ENCODE assay signal across 10 mouse cellular contexts in the genomic region with DNA sequence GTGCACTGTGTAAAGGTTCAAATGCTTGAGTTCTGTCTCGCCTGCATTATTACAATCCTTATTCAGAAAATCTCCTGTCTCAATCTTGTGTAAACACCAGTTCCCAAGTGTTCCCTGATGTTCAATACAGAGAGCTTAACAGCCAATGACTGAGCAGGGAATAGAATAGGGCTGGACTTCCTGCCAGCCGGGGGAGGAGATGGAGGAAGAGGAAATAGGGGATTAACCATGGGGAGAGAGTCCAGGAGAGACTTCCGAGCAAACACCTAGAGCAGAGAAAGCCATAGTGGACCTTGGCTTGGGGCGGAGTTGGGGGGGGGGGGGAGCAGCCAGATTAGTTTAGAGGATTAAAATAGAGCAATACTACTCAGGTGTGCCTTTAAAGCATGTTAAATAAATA. TPM values are rescaled to one million over a fixed set of nuclear protein-coding genes. Genes with fewer than 3 reads are reported as not detected.
DNase-seq lines count a peak whose midpoint lies in the region; ATAC-seq lines count a peak whose summit lies in the region.
"Had no signal": no experiment of that assay in that cellular context is flagged by ENCODE, and none has a peak within 500 bp of the region (broad histone marks: within the 10 kb centered on the region; RNA-seq: fewer than 3 reads in every experiment).

No protein-coding gene starts in this region.

- no peaks in the 10 kb centered on the region for H3K27me3 ChIP-seq in limb, embryonic 11.5 days (ENCODE audit: control insufficient read depth, insufficient read depth, low read length)
- 0 out of 2 replicates have a peak, but pooled peaks cover 4% of the 10 kb centered on the region for H3K27me3 ChIP-seq in limb, embryonic 10.5 days (ENCODE audit: low read depth, poor library complexity, severe bottlenecking)
- H3K27me3 ChIP-seq in intestine, embryonic 15.5 days (replicated peaks) = no peaks in the 10 kb centered on the region
- H3K27me3 ChIP-seq in midbrain, embryonic 15.5 days (replicated peaks) = no peaks in the 10 kb centered on the region

- peaks cover 27% of the 10 kb centered on the region for H3K4me1 ChIP-seq in limb, embryonic 11.5 days (ENCODE audit: control insufficient read depth, insufficient read depth, low read length)
- peaks cover 56% of the 10 kb centered on the region for H3K4me1 ChIP-seq in limb, embryonic 10.5 days
- peaks cover 10% of the 10 kb centered on the region; the same call in 1 of the 2 replicates for H3K4me1 ChIP-seq in intestine, embryonic 15.5 days (replicated peaks)
- H3K4me1 ChIP-seq in midbrain, embryonic 15.5 days = peaks cover 4% of the 10 kb centered on the region; the same call in 1 of the 2 replicates

- H3K36me3 ChIP-seq in limb, embryonic 11.5 days (ENCODE audit: control insufficient read depth, insufficient read depth, low read length) = 0 out of 2 replicates have a peak, but pooled peaks cover 5% of the 10 kb centered on the region
- peaks cover 10% of the 10 kb centered on the region for H3K36me3 ChIP-seq in limb, embryonic 10.5 days
- H3K36me3 ChIP-seq in intestine, embryonic 15.5 days = no peaks in the 10 kb centered on the region
- H3K36me3 ChIP-seq in midbrain, embryonic 15.5 days (replicated peaks) = no peaks in the 10 kb centered on the region

- no peak for DNase-seq in limb, embryonic 11.5 days (ENCODE audit: low spot score)
- no peak for DNase-seq in limb, embryonic 10.5 days (ENCODE audit: low spot score)
- peak; percentile 49 for DNase-seq in ZHBTc4 (ENCODE audit: low read depth, low spot score)
- no peak for DNase-seq in cerebellum, adult 18-20 months
- DNase-seq in cerebellum, adult 11-12 months = no peak
- DNase-seq: adrenal gland, adult 8-10 months; thymus, adult 2 months had no signal

- H3K27ac ChIP-seq in limb, embryonic 11.5 days (replicated peaks; ENCODE audit: low read depth, low read length) = 0 out of 2 replicates have a peak overlapping the region, but pooled peaks have one; percentile 14
- H3K27ac ChIP-seq in limb, embryonic 10.5 days = no peak overlapping the region
- H3K27ac ChIP-seq in intestine, embryonic 15.5 days = no peak overlapping the region
- no peak overlapping the region for H3K27ac ChIP-seq in midbrain, embryonic 15.5 days
- H3K27ac ChIP-seq: hindbrain, postnatal 0 days had no signal

- no peak for ATAC-seq in limb, embryonic 11.5 days (ENCODE audit: insufficient number of reproducible peaks, low FRiP score, low TSS enrichment, low read depth)
- peak; percentile 96 for ATAC-seq in intestine, embryonic 15.5 days
- ATAC-seq in midbrain, embryonic 15.5 days (replicated peaks) = peak; percentile 56; the same call in 1 of the 2 replicates
- ATAC-seq: hindbrain, postnatal 0 days had no signal

- H3K9ac ChIP-seq in limb, embryonic 11.5 days (ENCODE audit: low read length) = no peak overlapping the region
- H3K9ac ChIP-seq in intestine, embryonic 15.5 days = no peak overlapping the region
- no peak overlapping the region for H3K9ac ChIP-seq in midbrain, embryonic 15.5 days

- H3K4me3 ChIP-seq in limb, embryonic 11.5 days (ENCODE audit: low read depth, low read length) = no peak overlapping the region
- no peak overlapping the region for H3K4me3 ChIP-seq in limb, embryonic 10.5 days
- no peak overlapping the region for H3K4me3 ChIP-seq in intestine, embryonic 15.5 days (replicated peaks)
- H3K4me3 ChIP-seq in midbrain, embryonic 15.5 days = no peak overlapping the region

- 60% methylated on average over 4 of the region's 4 CpGs for WGBS in limb, embryonic 11.5 days
- 62% methylated on average over 4 of the region's 4 CpGs for WGBS in limb, embryonic 10.5 days
- WGBS in intestine, embryonic 15.5 days = 49% methylated on average over 4 of the region's 4 CpGs
- WGBS in midbrain, embryonic 15.5 days = 65% methylated on average over 4 of the region's 4 CpGs

- no peak overlapping the region for H3K4me2 ChIP-seq in limb, embryonic 11.5 days (ENCODE audit: low read depth, severe bottlenecking)
- no peak overlapping the region for H3K4me2 ChIP-seq in intestine, embryonic 15.5 days (replicated peaks)
- H3K4me2 ChIP-seq in midbrain, embryonic 15.5 days = no peak overlapping the region

- no peaks in the 10 kb centered on the region for H3K9me3 ChIP-seq in limb, embryonic 11.5 days (ENCODE audit: control insufficient read depth, low read length)
- no peaks in the 10 kb centered on the region for H3K9me3 ChIP-seq in limb, embryonic 10.5 days (replicated peaks)
- H3K9me3 ChIP-seq in intestine, embryonic 15.5 days = no peaks in the 10 kb centered on the region
- no peaks in the 10 kb centered on the region for H3K9me3 ChIP-seq in midbrain, embryonic 15.5 days

RNA-seq across cellular contexts. Expression of gene Lrp6, which starts 51.3 kb away (rescaled TPM):
- 32.8 and 38.4 TPM in 2 replicates for polyA plus RNA-seq in limb, embryonic 11.5 days (2014; fragmentation: Nextera tagmentation; extraction: Ambion mirVana)
- polyA plus RNA-seq in limb, embryonic 10.5 days (2016; fragmentation: Nextera tagmentation; extraction: Ambion mirVana) = 25.3 and 33.4 TPM in 2 replicates
- polyA plus RNA-seq in intestine, embryonic 15.5 days (2015; fragmentation: Nextera tagmentation; extraction: Ambion mirVana) = 25.4 and 25.5 TPM in 2 replicates
- 18.8 and 19.5 TPM in 2 replicates for polyA plus RNA-seq in midbrain, embryonic 15.5 days (2015; fragmentation: Nextera tagmentation; extraction: Ambion mirVana)
